Mouse (Mus musculus) midbrain, embryonic 13.5 days (tissue): ENCODE measurements around the gene Ap1m2. TPM values are rescaled to one million over a fixed set of nuclear protein-coding genes. Genes with fewer than 3 reads are reported as not detected.

Experiments
- ATAC-seq: fragments of 200-750 bp; cut with Nextera tagmentation; 2 replicates; pipeline ENCODE4 v1.8.0; 2017; ENCODE audit warnings: mild to moderate bottlenecking, moderate TSS enrichment, moderate library complexity
- H3K27ac ChIP-seq: fragments of 300-500 bp; sonication (generic); 2 replicates; pipeline ENCODE4 v1.5.1; 2015; ENCODE audit warnings: inconsistent platforms, mild to moderate bottlenecking, moderate library complexity
- H3K27me3 ChIP-seq: fragments of 300-500 bp; sonication (generic); 2 replicates; pipeline ENCODE4 v1.6.1; 2015; ENCODE audit warnings: mild to moderate bottlenecking, inconsistent platforms
- H3K36me3 ChIP-seq: fragments of 300-500 bp; sonication (generic); 2 replicates; pipeline ENCODE4 v1.6.1; 2015; ENCODE audit warnings: mild to moderate bottlenecking, inconsistent platforms
- H3K4me1 ChIP-seq: fragments of 300-500 bp; sonication (generic); replicated peaks from 2 replicates; pipeline ENCODE4 v1.6.1; 2015; ENCODE audit warnings: inconsistent platforms
- H3K4me2 ChIP-seq: fragments of 300-500 bp; sonication (generic); replicated peaks from 2 replicates; pipeline ENCODE4 v1.6.1; 2015; ENCODE audit warnings: moderate library complexity, mild to moderate bottlenecking, inconsistent platforms
- H3K4me3 ChIP-seq: fragments of 300-500 bp; sonication (generic); replicated peaks from 2 replicates; pipeline ENCODE4 v1.5.1; 2015; ENCODE audit warnings: mild to moderate bottlenecking, inconsistent platforms
- H3K9ac ChIP-seq: fragments of 300-500 bp; sonication (generic); replicated peaks from 2 replicates; pipeline ENCODE4 v1.6.1; 2015; ENCODE audit warnings: mild to moderate bottlenecking, inconsistent platforms
- H3K9me3 ChIP-seq: fragments of 300-500 bp; sonication (generic); 2 replicates; pipeline ENCODE4 v1.6.1; 2016; ENCODE audit warnings: mild to moderate bottlenecking, inconsistent platforms
- WGBS: fragments of 180-500 bp; shearing (Covaris S2); methylation state at CpG from one replicate; pipeline ENCODE4 v1.1.7; 2015; 5-methylcytosine and 5-hydroxymethylcytosine counted together
- polyA plus RNA-seq: library from polyadenylated mRNA; unstranded; fragments of >200 nt; fragmentation: Nextera tagmentation; extraction: Ambion mirVana; gene quantifications from 2 replicates; pipeline ENCODE4 v1.2.1, GENCODE M21; 2015

Gene Ap1m2
- polyA plus RNA-seq, 1 experiment from 2014 or later = 0.23 TPM

- WGBS = 42% methylated on average over 17 of the region's 17 CpGs
- no peak overlapping the region for H3K4me2 ChIP-seq
- peaks cover 76% of the 10 kb centered on the region for H3K27me3 ChIP-seq
- no peak overlapping the region for H3K27ac ChIP-seq
- H3K36me3 ChIP-seq = no peaks in the 10 kb centered on the region
- no peak overlapping the region for H3K4me3 ChIP-seq
- peaks cover 12% of the 10 kb centered on the region for H3K4me1 ChIP-seq
- no peak for ATAC-seq
- H3K9ac ChIP-seq = no peak overlapping the region
- H3K9me3 ChIP-seq = no peaks in the 10 kb centered on the region
Observed at GRCm38 (mm10) chr9:21249629-21250508, 62.3 kb downstream of the Ap1m2 start.

GRCm38 (mm10) chr9:21248326-21248725 lies 63.8 kb downstream of the Ap1m2 start, which contains the start of gene S1pr5:
S1pr5 (minus strand) TSS chr9:21248443.
- ATAC-seq = no peak
- 2% methylated on average over 30 of the region's 30 CpGs for WGBS
- Histone ChIP-seq H3K9me3 (no peaks in the 10 kb centered on the region), H3K9ac (no peak within 1 kb of the TSS), H3K4me3 (peak within 1 kb of the TSS; percentile 13; the same call in 1 of the 2 replicates), H3K36me3 (no peaks in the 10 kb centered on the region), H3K4me1 (peaks cover 23% of the 10 kb centered on the region), H3K27me3 (peaks cover 91% of the 10 kb centered on the region), H3K27ac (no peak within 1 kb of the TSS), H3K4me2 (peak within 1 kb of the TSS; percentile 17)

GRCm38 (mm10) chr9:21246342-21246741 lies 65.8 kb downstream of the Ap1m2 start:
- Histone ChIP-seq H3K27ac (no peak overlapping the region), H3K9ac (no peak overlapping the region), H3K4me2 (no peak overlapping the region), H3K4me3 (no peak overlapping the region), H3K36me3 (no peaks in the 10 kb centered on the region), H3K4me1 (peaks cover 23% of the 10 kb centered on the region), H3K9me3 (no peaks in the 10 kb centered on the region), H3K27me3 (peaks cover 95% of the 10 kb centered on the region)
- no peak for ATAC-seq
- 68% methylated on average over 1 of the region's 1 CpGs for WGBS

GRCm38 (mm10) chr9:21245113-21245487 lies 67.0 kb downstream of the Ap1m2 start:
- H3K27me3 ChIP-seq = peaks cover 92% of the 10 kb centered on the region
- peaks cover 23% of the 10 kb centered on the region for H3K4me1 ChIP-seq
- H3K27ac ChIP-seq = no peak overlapping the region
- H3K4me2 ChIP-seq = peak overlapping the region; percentile 65
- peak overlapping the region; percentile 45 for H3K4me3 ChIP-seq
- WGBS = 1% methylated on average over 16 of the region's 16 CpGs
- no peaks in the 10 kb centered on the region for H3K9me3 ChIP-seq
- ATAC-seq = no peak
- no peaks in the 10 kb centered on the region for H3K36me3 ChIP-seq
- peak overlapping the region; percentile 56 for H3K9ac ChIP-seq

GRCm38 (mm10) chr9:21244428-21245112 lies 67.6 kb downstream of the Ap1m2 start:
- Histone ChIP-seq H3K4me2 (peak overlapping the region; percentile 65), H3K9me3 (no peaks in the 10 kb centered on the region), H3K9ac (peak overlapping the region; percentile 56), H3K4me1 (peaks cover 23% of the 10 kb centered on the region), H3K4me3 (peak overlapping the region; percentile 45), H3K36me3 (no peaks in the 10 kb centered on the region), H3K27me3 (peaks cover 88% of the 10 kb centered on the region), H3K27ac (peak overlapping the region; percentile 7)
- peak; percentile 65 for ATAC-seq
- WGBS = under 1% methylated on average over 72 of the region's 72 CpGs

Other genes starting within 250 kb of the Ap1m2 start
- 1.8 and 2.0 TPM in 2 replicates for gene Zglp1, start 245.2 kb downstream of the Ap1m2 start, polyA plus RNA-seq
- 1.0 and 1.2 TPM in 2 replicates for gene Gm49373, start 239.2 kb downstream of the Ap1m2 start, polyA plus RNA-seq
- 54.4 and 54.8 TPM in 2 replicates for gene Fdx1l, start 238.7 kb downstream of the Ap1m2 start, polyA plus RNA-seq
- gene Gm38431, start 220.3 kb downstream of the Ap1m2 start, polyA plus RNA-seq = 1.6 and 1.8 TPM in 2 replicates
- gene Raver1, start 220.3 kb downstream of the Ap1m2 start, polyA plus RNA-seq = 33.4 and 40.7 TPM in 2 replicates
- 11.5 and 12.2 TPM in 2 replicates for gene Tyk2, start 181.1 kb downstream of the Ap1m2 start, polyA plus RNA-seq
- 233 TPM in 2 replicates for gene Cdc37, start 162.4 kb downstream of the Ap1m2 start, polyA plus RNA-seq
- 20.1 and 20.2 TPM in 2 replicates for gene Pde4a, start 146.6 kb downstream of the Ap1m2 start, polyA plus RNA-seq
- 58.6 and 61.9 TPM in 2 replicates for gene Keap1, start 73.0 kb downstream of the Ap1m2 start, polyA plus RNA-seq
- gene S1pr5, start 63.9 kb downstream of the Ap1m2 start, polyA plus RNA-seq = 1.1 and 1.6 TPM in 2 replicates
- 55.3 and 57.8 TPM in 2 replicates for gene Atg4d, start 47.0 kb downstream of the Ap1m2 start, polyA plus RNA-seq
- 20.3 and 21.6 TPM in 2 replicates for gene Kri1, start 24.4 kb downstream of the Ap1m2 start, polyA plus RNA-seq
- 79.6 and 81.3 TPM in 2 replicates for gene Cdkn2d, start 20.9 kb downstream of the Ap1m2 start, polyA plus RNA-seq
- 61.6 and 63.1 TPM in 2 replicates for gene Slc44a2, start 8.4 kb upstream of the Ap1m2 start, polyA plus RNA-seq
- gene Ilf3, start 55.5 kb upstream of the Ap1m2 start, polyA plus RNA-seq = 312 and 327 TPM in 2 replicates
- gene Qtrt1, start 99.5 kb upstream of the Ap1m2 start, polyA plus RNA-seq = 52.3 and 53.0 TPM in 2 replicates
- 66.9 and 71.8 TPM in 2 replicates for gene Dnm2, start 112.6 kb upstream of the Ap1m2 start, polyA plus RNA-seq
- gene Tmed1, start 197.9 kb upstream of the Ap1m2 start, polyA plus RNA-seq = 57.2 and 60.3 TPM in 2 replicates
- 5.1 and 6.3 TPM in 2 replicates for gene AB124611, start 213.8 kb upstream of the Ap1m2 start, polyA plus RNA-seq
- 32.1 and 39.6 TPM in 2 replicates for gene Carm1, start 234.6 kb upstream of the Ap1m2 start, polyA plus RNA-seq